Mouse (Mus musculus) spleen, adult 2 months (tissue): ENCODE data around the gene Clstn2. TPM values are rescaled to one million over a fixed set of nuclear protein-coding genes. Genes with fewer than 3 reads are reported as not detected.

Experiments
- DNase-seq, 2 experiments: peaks; one replicate each; pipeline versions ENCODE4 v3.0.0 to v3.0.0-alpha.2; 2012 to 2021; ENCODE audit warnings: low spot score in 2 of 2, low read depth in 1 of 2
- H3K27ac ChIP-seq: fragments of 200-500 bp; 2 replicates; pipeline ENCODE4 v1.5.1; 2012; ENCODE audit warnings: low read length, inconsistent platforms; ENCODE audit not compliant: insufficient read depth
- H3K27me3 ChIP-seq: fragments of 200-500 bp; 2 replicates; pipeline ENCODE4 v1.6.1; 2012; ENCODE audit warnings: mild to moderate bottlenecking, moderate library complexity, low read length, inconsistent platforms; ENCODE audit not compliant: control insufficient read depth, insufficient read depth
- H3K36me3 ChIP-seq: fragments of 200-500 bp; 2 replicates; pipeline ENCODE4 v1.6.1; 2012; ENCODE audit warnings: mild to moderate bottlenecking, low read length, inconsistent platforms; ENCODE audit not compliant: control insufficient read depth, insufficient read depth
- H3K4me1 ChIP-seq: fragments of 200-500 bp; 2 replicates; pipeline ENCODE4 v1.6.1; 2011; ENCODE audit warnings: inconsistent platforms; ENCODE audit not compliant: control insufficient read depth, insufficient read depth, insufficient read length
- H3K4me3 ChIP-seq: fragments of 200-500 bp; 2 replicates; pipeline ENCODE4 v1.5.1; 2011; ENCODE audit warnings: mild to moderate bottlenecking, inconsistent platforms; ENCODE audit not compliant: insufficient read depth, insufficient read length; ENCODE audit errors: extremely low read depth
- CTCF ChIP-seq: fragments of 200-500 bp; IDR thresholded peaks from 2 replicates; pipeline ENCODE4 v1.5.1; 2011; ENCODE audit warnings: mild to moderate bottlenecking, inconsistent platforms; ENCODE audit not compliant: insufficient read depth, insufficient read length, insufficient replicate concordance; ENCODE audit errors: extremely low read depth
- POLR2A ChIP-seq: fragments of 200-500 bp; IDR thresholded peaks from 2 replicates; pipeline ENCODE4 v1.6.1; 2011; ENCODE audit warnings: low read depth, low read length, inconsistent platforms
- WGBS: fragments of 180-500 bp; shearing (Covaris S2); methylation state at CpG from one replicate; pipeline ENCODE4 v1.1.7; 2018; 5-methylcytosine and 5-hydroxymethylcytosine counted together
- polyA plus RNA-seq: library from polyadenylated mRNA; depleted of rRNA; stranded (reverse); fragments of >200 nt; gene quantifications from 2 replicates; pipeline ENCODE4 v1.2.3, GENCODE M21; 2012

Clstn2 gene
- polyA plus RNA-seq, 1 experiment, result 0.58 TPM

DNA sequence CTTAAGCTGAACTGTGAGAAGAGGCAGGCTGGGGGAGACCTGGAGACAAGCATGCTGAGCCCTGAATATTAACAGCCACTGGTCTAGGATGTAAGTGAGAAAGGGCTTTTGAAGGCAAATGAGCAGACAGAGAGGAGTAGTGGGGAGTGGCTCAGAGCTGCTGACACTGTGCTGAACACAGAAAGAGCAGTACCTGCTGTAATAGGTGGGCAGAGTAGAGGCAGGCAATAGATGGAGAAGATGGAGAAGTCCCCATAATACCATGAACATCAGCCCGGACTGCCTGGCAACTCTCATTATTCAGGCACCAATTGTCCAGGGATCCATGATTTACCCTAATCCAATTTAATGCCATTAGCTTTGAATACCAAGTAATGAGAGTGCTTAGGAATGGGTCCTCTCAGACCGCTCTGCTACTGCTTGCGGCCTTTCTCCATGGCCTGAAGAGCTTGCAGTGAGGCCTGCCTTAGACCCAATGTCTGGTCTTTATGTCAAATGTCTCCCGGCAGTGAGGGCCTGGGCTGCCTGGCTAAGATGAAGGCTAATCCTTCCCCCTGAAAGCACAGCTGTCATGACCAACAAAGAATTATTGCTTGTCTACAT, 329.0 kb downstream of the Clstn2 start:
- TF ChIP-seq CTCF (no peak), POLR2A (no peak)
- H3K4me1 ChIP-seq, result no peaks in the 10 kb centered on the region
- WGBS, result 89% methylated on average over 4 of the region's 4 CpGs
- H3K27ac ChIP-seq, result no peak overlapping the region
- H3K27me3 ChIP-seq, result no peaks in the 10 kb centered on the region
- no peak overlapping the region for H3K4me3 ChIP-seq
- no peak for DNase-seq
- no peaks in the 10 kb centered on the region for H3K36me3 ChIP-seq

DNA sequence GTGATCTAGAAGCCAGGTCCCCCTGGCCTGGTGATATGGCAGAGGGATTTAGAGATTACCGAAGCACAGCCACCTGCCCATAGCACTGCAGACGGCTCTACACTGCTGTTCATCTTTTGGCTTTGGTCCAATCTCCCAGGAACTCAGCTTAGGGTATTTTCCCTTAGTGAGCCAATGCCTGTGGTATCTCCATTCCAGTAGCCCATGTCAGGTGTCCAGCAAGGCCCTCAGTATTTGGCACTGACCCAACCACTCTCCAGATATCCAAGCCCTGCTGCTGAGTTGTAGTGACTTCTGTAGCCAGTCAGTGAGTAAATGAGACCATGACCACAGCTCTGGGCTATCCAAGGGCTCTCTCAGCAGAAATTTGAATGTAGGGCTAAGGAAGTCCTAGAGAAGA, 330.0 kb downstream of the Clstn2 start:
- no peak for DNase-seq
- H3K4me3 ChIP-seq, result no peak overlapping the region
- TF ChIP-seq CTCF (no peak), POLR2A (no peak)
- H3K27me3 ChIP-seq, result no peaks in the 10 kb centered on the region
- H3K36me3 ChIP-seq, result no peaks in the 10 kb centered on the region
- no peak overlapping the region for H3K27ac ChIP-seq
- no peaks in the 10 kb centered on the region for H3K4me1 ChIP-seq
- 81% methylated on average over 2 of the region's 2 CpGs for WGBS

DNA sequence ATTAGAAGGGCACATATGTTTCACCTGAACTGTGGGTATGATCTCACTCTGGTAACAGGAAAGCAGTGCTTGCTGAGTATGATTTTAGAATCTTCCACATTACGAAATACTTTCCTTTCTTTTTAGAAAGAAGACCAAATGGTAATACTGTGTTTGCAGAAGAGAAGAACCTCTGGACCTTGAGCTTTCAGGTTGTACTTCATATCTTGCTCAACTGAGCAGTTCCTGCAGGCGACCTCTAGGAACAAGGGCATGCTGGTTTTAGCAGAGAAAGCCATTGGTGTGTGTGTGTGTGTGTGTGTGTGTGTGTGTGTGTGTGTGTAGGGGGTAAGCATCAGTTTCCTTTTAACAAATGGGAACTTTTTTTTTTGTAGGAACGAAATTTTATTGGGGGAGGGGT, 333.0 kb downstream of the Clstn2 start:
- Histone ChIP-seq H3K4me3 (no peak overlapping the region), H3K36me3 (no peaks in the 10 kb centered on the region), H3K27me3 (no peaks in the 10 kb centered on the region), H3K27ac (no peak overlapping the region), H3K4me1 (no peaks in the 10 kb centered on the region)
- TF ChIP-seq CTCF, result no peak
- no peak for TF ChIP-seq POLR2A
- no peak for DNase-seq
- WGBS, result 59% methylated on average over 3 of the region's 3 CpGs

DNA sequence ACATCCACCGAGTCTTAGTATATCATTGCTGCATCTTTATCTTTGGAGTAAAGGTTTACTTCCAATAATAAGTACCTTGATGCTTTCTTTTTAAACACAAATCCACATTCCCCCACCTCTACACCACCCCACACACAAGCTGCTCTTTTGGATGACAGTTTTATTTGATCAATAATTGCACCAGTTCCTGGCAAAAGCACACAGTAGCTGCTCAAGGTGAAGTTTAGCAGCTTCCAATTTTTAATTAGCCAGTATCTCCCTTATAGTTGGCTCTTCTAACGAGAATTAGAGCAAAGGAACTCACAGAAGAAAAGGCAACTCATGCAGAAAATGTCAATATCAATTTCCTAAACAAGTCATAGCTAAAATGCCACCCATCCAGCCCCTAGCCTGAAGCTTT, 334.0 kb downstream of the Clstn2 start:
- no peaks in the 10 kb centered on the region for H3K36me3 ChIP-seq
- 71% methylated on average over 2 of the region's 2 CpGs for WGBS
- TF ChIP-seq CTCF (no peak), POLR2A (no peak)
- H3K4me1 ChIP-seq, result no peaks in the 10 kb centered on the region
- no peak overlapping the region for H3K27ac ChIP-seq
- H3K27me3 ChIP-seq, result no peaks in the 10 kb centered on the region
- H3K4me3 ChIP-seq, result no peak overlapping the region
- DNase-seq, result no peak

DNA sequence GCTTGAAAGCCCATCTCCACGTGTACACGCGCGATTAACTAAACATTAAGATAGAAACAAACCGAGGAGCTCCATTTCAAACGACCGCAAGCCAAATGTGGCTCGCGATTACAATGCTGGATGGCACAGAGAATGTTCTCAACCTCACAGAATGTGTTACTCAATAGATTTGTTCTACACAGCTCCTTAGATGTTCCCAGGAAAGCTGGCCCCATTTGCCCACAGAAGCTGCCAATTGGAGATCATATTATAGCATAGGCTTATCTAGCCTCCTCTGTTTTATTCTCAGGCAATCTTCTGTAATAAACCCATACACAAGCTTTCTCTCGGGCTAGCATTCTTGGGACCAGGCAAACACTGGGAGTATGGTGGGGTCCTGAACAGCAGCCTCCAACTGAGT, 334.9 kb downstream of the Clstn2 start:
- 92% methylated on average over 10 of the region's 10 CpGs for WGBS
- no peak for DNase-seq
- Histone ChIP-seq H3K27ac (no peak overlapping the region), H3K4me1 (no peaks in the 10 kb centered on the region), H3K27me3 (no peaks in the 10 kb centered on the region), H3K36me3 (no peaks in the 10 kb centered on the region), H3K4me3 (no peak overlapping the region)
- TF ChIP-seq CTCF (no peak), POLR2A (no peak)

DNA sequence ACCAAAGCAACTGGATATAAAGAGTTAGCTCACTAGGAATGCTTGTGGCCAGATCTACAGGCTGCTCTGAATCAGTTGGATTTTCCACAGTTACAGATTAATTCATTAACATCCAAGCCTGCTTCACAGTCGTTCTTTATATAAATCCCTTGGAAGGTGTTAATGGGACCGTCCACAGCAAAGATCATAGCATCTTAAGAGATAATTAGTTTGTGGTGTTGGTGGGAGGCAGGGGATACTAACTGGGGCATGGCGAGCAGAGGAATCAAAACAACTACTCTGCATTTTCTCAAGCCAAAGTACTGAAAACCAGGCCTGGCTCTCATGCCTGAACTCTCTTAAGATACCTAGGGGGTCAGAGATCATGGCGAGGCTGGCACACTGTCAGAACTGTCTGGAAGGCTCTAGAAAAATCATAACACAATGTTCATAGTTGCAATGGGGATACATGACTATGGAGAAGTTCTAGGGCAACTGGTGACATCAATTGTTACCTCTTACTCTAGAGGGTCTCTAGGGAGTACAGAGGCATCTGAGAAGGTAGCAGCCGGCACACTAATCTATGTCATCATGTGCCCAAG, 336.2 kb downstream of the Clstn2 start:
- Histone ChIP-seq H3K36me3 (no peaks in the 10 kb centered on the region), H3K4me3 (no peak overlapping the region), H3K27ac (no peak overlapping the region), H3K4me1 (no peaks in the 10 kb centered on the region), H3K27me3 (no peaks in the 10 kb centered on the region)
- no peak for DNase-seq
- no peak for TF ChIP-seq CTCF
- no peak for TF ChIP-seq POLR2A
- 87% methylated on average over 5 of the region's 5 CpGs for WGBS

DNA sequence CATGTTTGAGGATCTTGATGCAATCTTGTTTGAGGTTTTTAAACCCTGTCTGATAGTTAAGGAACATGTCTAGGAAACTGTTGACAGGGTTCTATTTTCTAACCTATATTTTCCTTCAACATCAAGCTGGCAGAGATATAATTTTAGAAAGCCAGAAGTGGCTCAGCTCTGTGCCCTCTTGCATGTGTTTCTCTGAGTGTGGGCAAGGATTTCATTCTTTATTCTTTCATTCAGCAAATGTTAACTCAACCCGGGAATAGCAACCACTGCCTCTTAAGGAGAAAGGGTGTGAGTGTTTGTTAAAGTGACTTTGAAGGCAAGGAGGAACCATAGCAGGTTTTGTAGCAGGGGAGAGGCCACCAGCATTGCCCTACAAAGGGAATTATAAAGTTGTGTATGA, 337.7 kb downstream of the Clstn2 start:
- H3K4me1 ChIP-seq, result no peaks in the 10 kb centered on the region
- no peaks in the 10 kb centered on the region for H3K27me3 ChIP-seq
- 58% methylated on average over 1 of the region's 1 CpGs for WGBS
- no peak overlapping the region for H3K27ac ChIP-seq
- H3K36me3 ChIP-seq, result no peaks in the 10 kb centered on the region
- H3K4me3 ChIP-seq, result no peak overlapping the region
- no peak for DNase-seq
- TF ChIP-seq POLR2A (no peak), CTCF (no peak)
